Mouse (Mus musculus) hindlimb bud, embryonic 11.5 days (tissue): ENCODE measurements at regions not wholly inside any gene's neighbourhood (a gene's known extent, or its start where the extent isn't known, plus 50 kb on each side); places are given as distances from the start of the nearest gene placed in this dataset.
A peak's percentile ranks its signal among the peaks of the same experiment; 100 is the strongest.

Source experiments
- DNase-seq: peaks from one replicate; pipeline ENCODE4 v3.0.0-alpha.2; 2012; ENCODE audit warnings: low read depth, low spot score; ENCODE audit errors: extremely low spot score

DNA sequence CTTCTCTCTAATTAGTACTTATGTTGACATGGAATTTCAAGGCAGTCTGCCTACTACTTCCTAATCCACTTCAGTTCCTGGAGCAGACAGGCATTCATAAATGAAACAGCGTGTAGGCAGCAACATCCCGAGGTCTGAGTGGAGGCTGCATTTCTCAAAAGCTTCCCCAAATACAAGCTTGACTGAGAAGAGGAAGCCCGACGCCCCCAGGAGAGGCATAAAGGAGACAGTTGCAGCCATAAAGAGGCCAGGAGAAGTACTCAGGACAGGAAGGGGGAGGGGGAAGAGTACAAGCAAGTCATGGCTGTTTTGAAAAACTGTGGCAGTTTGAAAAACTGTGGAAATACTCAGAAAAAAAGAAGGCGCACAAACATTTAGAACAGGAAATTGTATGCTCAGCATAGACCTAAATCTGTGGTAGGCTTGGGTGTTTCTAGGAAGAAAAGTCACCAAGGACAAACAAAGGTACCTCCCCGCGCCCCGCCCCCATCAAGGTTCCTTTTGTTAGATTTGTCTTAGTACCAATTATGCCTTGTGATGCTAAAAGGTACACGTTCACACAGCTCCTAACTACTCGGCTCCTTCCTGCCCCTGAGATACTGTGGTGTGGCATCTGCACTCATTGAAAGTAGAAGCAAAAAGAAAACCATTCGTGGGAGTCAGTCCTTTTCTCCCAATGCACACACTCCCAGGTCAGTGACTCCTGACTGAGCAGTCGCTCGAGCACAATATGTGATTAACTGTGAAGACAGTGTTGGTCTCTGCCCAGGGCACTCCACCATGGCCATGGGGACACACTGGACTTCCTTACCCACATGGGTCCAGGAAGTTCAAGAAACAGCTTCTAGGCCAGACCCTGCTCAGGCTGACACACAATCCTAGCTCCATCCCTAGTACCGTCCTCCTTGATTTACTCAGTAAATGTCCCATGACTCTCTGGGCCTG, 89.7 kb upstream of the Intu start:
- no peak for DNase-seq

DNA sequence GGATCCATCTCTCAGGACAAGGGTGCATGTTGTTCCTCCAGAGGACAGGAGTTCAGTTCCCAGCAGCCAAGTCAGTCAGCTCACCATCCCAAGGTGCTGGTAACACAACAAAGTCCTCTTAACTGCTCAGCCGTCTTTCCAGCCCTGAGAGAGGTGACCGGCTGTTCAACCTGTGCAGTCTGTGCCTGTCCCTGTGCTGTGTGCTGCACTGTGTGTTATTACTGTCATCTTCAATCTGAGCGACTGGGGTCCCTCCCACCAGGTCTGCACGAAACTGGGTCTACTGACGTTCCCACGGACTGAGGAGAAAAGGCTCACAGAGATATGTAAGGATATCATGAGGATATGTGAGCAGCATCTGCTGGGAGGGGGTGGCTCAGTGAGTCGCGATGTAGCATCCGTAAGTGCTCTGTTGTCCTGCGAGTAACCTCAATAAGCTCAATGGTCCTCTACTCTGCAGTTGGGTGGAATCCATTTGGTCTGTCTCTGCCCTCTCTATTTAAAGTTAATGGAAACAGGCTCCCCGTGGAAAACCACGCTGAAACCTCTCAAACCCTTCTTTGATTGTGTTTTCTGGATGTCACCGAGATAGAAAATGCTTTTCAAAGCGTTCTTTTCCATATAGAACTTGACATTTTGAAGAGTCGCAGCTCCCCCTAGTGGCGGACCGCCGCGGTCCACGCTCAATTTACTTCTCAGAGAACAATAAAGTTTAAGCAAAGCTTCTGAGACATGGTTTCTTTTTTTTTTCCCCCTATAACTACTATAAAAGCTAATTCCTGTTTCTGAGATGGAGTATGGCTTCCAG, 87.1 kb upstream of the Intu start:
- DNase-seq, result peak; percentile 58

DNA sequence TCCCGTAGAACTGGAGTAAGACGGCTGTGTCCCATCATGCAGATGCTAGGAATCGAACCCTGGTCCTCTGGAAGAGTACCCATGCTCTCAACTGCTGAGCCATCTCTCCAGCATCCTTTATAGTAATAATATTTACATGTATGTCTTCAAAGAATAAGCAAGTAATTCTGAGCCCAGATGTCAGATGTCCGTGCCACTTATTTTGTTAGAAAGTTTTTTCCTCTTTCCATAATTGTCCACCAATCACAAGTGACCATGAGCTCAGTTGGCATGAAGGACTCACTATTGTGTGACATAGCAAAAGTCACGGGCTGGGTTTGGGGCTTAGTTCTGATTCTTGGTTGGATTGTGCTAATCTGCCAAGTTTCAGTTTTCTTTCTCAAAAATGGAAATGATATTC, 78.1 kb upstream of the Intu start:
- no peak for DNase-seq

DNA sequence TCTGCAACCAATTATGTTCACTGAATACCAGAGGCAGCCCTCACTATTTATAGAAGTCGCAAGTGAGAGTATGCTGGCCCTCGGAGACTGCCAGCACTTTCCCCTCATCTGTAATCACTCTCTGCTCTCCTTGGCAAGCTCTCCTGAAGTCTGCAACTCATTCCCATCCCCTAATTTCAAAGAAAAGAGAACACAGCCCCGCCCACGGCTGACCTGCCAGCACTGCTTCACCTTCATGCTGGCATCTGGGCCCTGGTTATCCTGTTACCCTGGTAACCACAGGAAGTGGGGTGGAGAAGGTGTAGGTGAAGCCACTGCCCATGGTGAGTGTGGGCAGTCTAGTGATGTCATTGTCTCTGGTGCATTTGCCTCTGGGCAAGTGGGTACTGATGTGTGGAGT, 77.5 kb upstream of the Intu start:
- no peak for DNase-seq

DNA sequence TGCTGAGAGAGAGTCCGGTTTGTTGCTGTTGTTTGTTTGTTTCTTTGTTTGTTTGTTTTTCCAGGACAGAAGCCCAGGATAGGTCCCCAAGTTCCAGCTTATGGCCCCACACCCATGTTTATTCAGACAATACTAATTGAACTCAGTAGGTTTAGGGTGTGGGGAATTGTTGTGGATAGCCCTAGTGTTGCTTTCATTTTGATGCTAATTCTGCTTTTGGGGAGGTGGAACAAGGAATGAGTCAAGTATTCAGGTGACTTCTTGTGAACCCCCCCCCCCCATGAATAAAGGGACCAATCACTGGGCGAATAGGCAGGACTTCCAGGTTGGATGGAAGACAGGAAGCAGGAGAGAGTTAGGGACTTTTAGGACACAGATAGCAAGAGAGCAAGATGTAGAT, 75.0 kb upstream of the Intu start:
- no peak for DNase-seq

DNA sequence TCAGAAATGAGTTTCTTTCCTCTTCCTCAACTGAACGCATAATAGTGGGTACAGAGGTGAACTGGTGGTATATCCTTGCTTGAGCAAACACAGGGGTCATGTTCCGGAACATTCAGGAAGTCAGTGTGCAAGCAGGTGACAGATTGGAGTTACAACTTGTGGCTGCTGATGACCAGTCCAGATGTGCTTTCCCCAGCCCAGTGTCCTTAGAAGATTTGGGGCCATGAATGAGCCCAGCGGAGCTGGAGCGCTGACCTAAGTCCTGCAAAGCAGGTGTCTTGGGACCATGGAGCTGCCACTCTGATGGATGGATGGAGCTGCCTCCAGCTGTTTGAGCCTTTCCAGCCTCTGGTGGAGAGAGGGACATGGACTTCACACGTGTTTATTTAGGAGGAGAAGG, 72.6 kb upstream of the Intu start:
- no peak for DNase-seq

DNA sequence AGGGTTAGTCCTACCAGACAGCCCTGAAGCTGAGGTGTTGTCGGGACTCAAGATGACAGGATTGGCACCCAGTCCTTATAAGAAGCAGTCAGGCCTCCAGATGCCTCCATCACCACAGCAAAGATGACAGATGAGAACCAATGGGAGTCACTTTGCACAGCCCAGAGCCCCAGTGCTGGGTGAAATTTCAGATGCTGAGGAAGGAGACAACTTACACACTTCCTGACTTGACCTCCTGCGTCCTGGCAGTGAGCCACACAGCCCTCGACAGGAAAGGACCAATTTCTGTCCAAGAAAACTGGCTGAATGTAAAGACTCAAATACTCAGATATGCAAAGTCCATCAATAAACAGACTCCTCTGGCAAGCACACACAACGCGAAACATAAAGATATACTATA, 67.6 kb upstream of the Intu start:
- no peak for DNase-seq

DNA sequence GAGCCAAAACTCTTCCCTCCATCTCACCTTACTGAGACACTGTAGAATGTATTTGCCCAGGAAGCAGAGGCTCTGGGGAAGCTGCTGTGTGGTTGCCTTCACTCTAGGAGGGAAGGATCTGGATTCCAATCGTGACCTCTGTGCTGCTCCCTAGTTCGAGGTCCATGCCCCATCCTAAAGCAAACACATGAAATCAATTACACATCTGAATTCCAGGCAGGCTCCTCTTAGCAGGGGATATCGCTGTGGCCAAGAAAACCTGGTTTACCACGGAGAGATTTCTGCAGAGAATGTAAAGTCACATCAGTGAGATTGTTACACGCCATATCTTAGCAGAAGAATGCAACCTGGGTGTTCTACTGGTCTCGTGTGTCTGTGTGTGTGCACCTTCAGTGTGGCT, 61.0 kb upstream of the Intu start:
- no peak for DNase-seq

DNA sequence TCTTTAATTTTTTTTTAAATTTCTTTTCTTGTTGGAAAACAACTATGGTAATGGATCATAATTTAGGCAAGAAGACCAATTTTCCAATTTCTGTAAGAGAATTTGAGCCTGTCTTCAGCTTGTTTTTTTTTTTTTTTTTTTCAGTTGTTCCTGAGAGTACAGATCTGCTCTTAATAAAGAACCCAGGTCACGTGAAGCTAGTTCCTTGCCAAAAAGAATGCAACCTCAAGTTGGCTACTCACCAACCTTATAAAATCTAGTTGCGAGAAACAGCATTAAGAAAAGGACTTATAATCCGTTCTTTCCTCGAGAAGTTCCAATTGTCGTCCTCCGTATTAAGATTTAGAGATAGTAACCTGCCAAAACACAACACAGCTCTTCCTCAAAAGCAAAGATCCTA, 58.3 kb upstream of the Intu start:
- DNase-seq, result no peak

DNA sequence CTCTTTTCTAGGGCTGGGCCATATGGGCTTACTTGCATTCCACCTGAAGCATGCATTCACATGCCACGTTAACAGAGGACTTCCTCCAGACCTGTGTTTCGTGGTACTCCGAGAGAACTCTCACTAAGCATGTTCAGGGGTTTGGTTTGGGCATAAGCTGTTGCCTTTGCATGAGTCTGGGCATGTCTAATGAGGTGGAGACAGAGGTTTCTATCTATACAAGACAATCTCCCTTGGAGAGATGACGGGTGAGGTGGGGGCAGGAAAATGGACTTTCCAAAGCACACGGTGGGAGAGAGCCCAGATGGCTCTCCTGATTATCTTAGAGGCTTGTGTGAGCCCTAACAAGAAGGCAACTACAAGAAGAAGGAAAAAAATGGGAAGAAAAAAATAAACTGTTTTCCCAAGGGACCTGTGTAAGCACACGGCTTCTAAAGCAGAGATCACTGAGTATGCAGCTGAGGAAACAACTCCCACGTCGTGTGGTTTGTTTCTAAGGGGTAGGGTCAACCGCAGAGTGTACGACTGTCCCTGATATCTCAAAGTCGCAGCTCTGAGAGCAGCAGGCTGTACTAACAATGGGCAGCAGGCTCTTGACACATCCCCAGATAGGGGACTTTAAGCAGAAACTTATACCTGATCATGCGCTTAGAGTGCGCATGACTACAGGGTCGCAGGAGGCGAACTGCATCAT, 50.7 kb upstream of the Intu start:
- no peak for DNase-seq
